Mouse (Mus musculus) liver, embryonic 11.5 days (tissue): Measurements from ENCODE around the gene Gm42674. TPM values are rescaled to one million over a fixed set of nuclear protein-coding genes. Genes with fewer than 3 reads are reported as not detected.

Experiments used
- ATAC-seq: fragments of 200-750 bp; cut with Nextera tagmentation; replicated peaks from 2 replicates; pipeline ENCODE4 v1.8.0; 2017; ENCODE audit warnings: moderate number of reproducible peaks, mild to moderate bottlenecking, moderate TSS enrichment, moderate library complexity; ENCODE audit not compliant: low FRiP score
- DNase-seq: peaks from one replicate; pipeline ENCODE4 v3.0.0-alpha.2; 2017; ENCODE audit warnings: low spot score
- H3K27ac ChIP-seq: fragments of 300-500 bp; sonication (generic); 2 replicates; pipeline ENCODE4 v1.5.1; 2014; ENCODE audit warnings: mild to moderate bottlenecking, low read depth, low read length, control low read depth
- H3K27me3 ChIP-seq: fragments of 300-500 bp; sonication (generic); replicated peaks from 2 replicates; pipeline ENCODE4 v1.6.1; 2014; ENCODE audit warnings: low read length, mixed read lengths; ENCODE audit not compliant: control insufficient read depth, insufficient read depth
- H3K36me3 ChIP-seq: fragments of 300-500 bp; sonication (generic); 2 replicates; pipeline ENCODE4 v1.6.1; 2014; ENCODE audit warnings: mild to moderate bottlenecking, low read length, moderate library complexity, mixed read lengths; ENCODE audit not compliant: control insufficient read depth, insufficient read depth
- H3K4me1 ChIP-seq: fragments of 300-500 bp; sonication (generic); replicated peaks from 2 replicates; pipeline ENCODE4 v1.6.1; 2014; ENCODE audit warnings: low read length, mixed read lengths; ENCODE audit not compliant: control insufficient read depth, insufficient read depth
- H3K4me2 ChIP-seq: fragments of 300-500 bp; sonication (generic); 2 replicates; pipeline ENCODE4 v1.6.1; 2014; ENCODE audit warnings: mild to moderate bottlenecking, control low read depth, moderate library complexity
- H3K4me3 ChIP-seq: fragments of 300-500 bp; sonication (generic); 2 replicates; pipeline ENCODE4 v1.5.1; 2014; ENCODE audit warnings: low read depth, low read length, control low read depth
- H3K9ac ChIP-seq: fragments of 300-500 bp; sonication (generic); 2 replicates; pipeline ENCODE4 v1.6.1; 2014; ENCODE audit warnings: low read depth, low read length, control low read depth
- H3K9me3 ChIP-seq: fragments of 300-500 bp; sonication (generic); 2 replicates; pipeline ENCODE4 v1.6.1; 2016; ENCODE audit warnings: low read length, inconsistent platforms, mixed read lengths; ENCODE audit not compliant: control insufficient read depth
- WGBS: fragments of 180-500 bp; shearing (Covaris S2); extraction: QIAGEN DNeasy Blood & Tissue Kit; methylation state at CpG from one replicate; pipeline ENCODE4 v1.1.7; 2014; 5-methylcytosine and 5-hydroxymethylcytosine counted together
- polyA plus RNA-seq: library from polyadenylated mRNA; unstranded; fragments of >200 nt; fragmentation: Nextera tagmentation; extraction: Ambion mirVana; gene quantifications from 2 replicates; pipeline ENCODE4 v1.2.1, GENCODE M21; 2014

The Gm42674 gene
- polyA plus RNA-seq, 1 experiment from 2014 or later = not detected

- H3K9me3 ChIP-seq = no peaks in the 10 kb centered on the region
- no peaks in the 10 kb centered on the region for H3K27me3 ChIP-seq
- H3K4me2 ChIP-seq = peak within 1 kb of the TSS; percentile 66
- DNase-seq = peak; percentile 56
- no peaks in the 10 kb centered on the region for H3K36me3 ChIP-seq
- peak within 1 kb of the TSS; percentile 21 for H3K4me3 ChIP-seq
- no peak within 1 kb of the TSS for H3K27ac ChIP-seq
- H3K9ac ChIP-seq = 0 out of 2 replicates have a peak within 1 kb of the TSS, but pooled peaks have one; percentile 15
- ATAC-seq = peak; percentile 60
- 0 out of 2 replicates have a peak, but pooled peaks cover 3% of the 10 kb centered on the region for H3K4me1 ChIP-seq
- under 1% methylated on average over 23 of the region's 23 CpGs for WGBS
Observed at GRCm38 (mm10) chr3:90612728-90613291, 11.1 kb downstream of the Gm42674 start, which contains the start of gene S100a6. Gene S100a6 (plus strand): TSS chr3:90612882.

DNA sequence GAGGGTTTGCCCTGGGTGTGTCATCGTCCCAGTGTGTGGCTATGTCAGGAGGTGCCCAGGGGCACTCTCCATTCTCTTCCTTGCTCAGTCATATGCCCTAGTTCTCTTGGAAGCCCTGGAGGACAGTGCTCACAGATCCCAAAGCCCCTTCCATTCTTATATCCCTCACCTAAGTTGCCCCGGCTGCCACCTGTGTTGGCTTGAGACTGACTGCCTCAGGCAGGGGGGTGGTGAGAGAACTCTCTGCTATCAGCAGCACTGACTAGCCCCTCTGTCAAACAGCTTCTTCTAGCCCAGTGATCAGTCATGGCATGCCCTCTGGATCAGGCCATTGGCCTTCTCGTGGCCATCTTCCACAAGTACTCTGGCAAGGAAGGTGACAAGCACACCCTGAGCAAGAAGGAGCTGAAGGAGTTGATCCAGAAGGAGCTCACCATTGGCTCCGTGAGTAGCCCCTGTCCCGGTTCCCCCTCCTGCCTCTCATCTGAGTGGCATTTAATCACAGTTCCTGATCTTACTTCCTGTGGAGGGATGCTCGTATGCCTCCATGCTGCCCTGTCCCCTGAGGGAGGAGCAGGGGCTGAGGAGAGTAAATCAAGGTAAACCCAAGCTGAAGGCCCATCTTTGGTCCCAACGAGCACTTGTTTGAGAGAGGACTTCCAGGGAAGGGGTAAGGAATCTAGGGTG, 11.9 kb downstream of the Gm42674 start:
- H3K9ac ChIP-seq = no peak overlapping the region
- no peaks in the 10 kb centered on the region for H3K27me3 ChIP-seq
- no peaks in the 10 kb centered on the region for H3K9me3 ChIP-seq
- no peak overlapping the region for H3K27ac ChIP-seq
- no peak for ATAC-seq
- no peaks in the 10 kb centered on the region for H3K36me3 ChIP-seq
- H3K4me2 ChIP-seq = peak overlapping the region; percentile 66
- 48% methylated on average over 7 of the region's 7 CpGs for WGBS
- H3K4me1 ChIP-seq = 0 out of 2 replicates have a peak, but pooled peaks cover 3% of the 10 kb centered on the region
- no peak overlapping the region for H3K4me3 ChIP-seq
- no peak for DNase-seq

- ATAC-seq (no peak), DNase-seq (no peak)
- Histone ChIP-seq H3K27me3 (no peaks in the 10 kb centered on the region), H3K4me3 (no peak overlapping the region), H3K4me1 (0 out of 2 replicates have a peak, but pooled peaks cover 3% of the 10 kb centered on the region), H3K9me3 (no peaks in the 10 kb centered on the region), H3K4me2 (no peak overlapping the region), H3K36me3 (no peaks in the 10 kb centered on the region), H3K27ac (no peak overlapping the region), H3K9ac (no peak overlapping the region)
- WGBS = 76% methylated on average over 6 of the region's 6 CpGs
Observed at GRCm38 (mm10) chr3:90614148-90614530, 12.4 kb downstream of the Gm42674 start.

DNA sequence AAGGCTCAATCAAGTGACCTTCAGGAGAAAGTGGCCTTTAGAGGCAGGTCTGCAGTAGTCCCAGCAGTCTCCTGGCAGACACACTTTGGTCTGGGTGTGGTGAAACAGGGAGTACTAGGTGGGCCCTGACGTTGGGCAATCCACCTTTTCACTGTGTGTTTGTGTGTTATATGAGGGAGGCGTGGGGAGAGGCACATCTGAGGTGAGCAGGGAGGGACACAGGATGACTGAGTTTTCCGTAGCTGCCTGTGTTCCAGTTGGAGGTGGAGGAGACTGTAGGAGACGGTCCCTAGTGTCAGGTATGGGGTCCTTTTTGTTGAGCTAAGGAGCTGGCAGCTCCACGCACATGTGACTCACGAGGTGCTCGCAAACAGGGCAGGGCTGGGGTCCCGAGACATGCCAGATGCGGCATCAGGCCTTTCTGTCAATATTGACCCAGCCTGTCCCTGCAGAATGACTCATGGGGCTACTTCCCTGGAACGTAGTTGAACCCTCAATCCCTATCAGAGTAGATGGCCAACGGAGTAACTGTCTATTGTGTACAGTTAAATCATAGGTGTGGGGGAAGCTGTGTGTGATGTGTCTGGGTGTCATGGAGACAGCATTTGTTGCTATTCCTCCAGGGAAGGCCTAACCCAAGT, 13.0 kb downstream of the Gm42674 start:
- 76% methylated on average over 11 of the region's 11 CpGs for WGBS
- Histone ChIP-seq H3K36me3 (no peaks in the 10 kb centered on the region), H3K9me3 (no peaks in the 10 kb centered on the region), H3K4me3 (no peak overlapping the region), H3K27me3 (no peaks in the 10 kb centered on the region), H3K4me2 (no peak overlapping the region), H3K27ac (no peak overlapping the region), H3K4me1 (0 out of 2 replicates have a peak, but pooled peaks cover 3% of the 10 kb centered on the region), H3K9ac (no peak overlapping the region)
- DNase-seq (no peak), ATAC-seq (no peak)

DNA sequence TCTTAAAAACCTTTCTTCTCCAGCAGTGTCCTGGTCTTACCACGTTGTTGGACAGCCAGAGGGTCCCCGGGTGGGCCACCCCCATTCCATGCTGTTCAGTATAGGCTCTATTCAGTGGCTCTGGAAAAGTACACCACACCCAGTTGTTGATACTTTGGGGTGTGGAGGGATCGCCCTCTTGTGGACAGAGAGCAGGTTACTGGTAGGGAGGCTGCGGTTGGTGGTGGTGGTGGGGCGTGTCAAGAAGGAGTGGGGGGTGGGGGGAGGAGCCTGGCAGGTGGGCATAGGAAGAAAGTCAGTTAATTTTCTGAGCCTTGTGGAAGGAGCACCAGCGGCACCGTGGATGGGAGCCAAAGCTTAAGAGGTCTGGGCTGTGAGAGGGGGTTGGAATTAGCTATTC, 13.7 kb downstream of the Gm42674 start:
- no peak overlapping the region for H3K4me3 ChIP-seq
- peak; percentile 53 for ATAC-seq
- 9% methylated on average over 7 of the region's 7 CpGs for WGBS

DNA sequence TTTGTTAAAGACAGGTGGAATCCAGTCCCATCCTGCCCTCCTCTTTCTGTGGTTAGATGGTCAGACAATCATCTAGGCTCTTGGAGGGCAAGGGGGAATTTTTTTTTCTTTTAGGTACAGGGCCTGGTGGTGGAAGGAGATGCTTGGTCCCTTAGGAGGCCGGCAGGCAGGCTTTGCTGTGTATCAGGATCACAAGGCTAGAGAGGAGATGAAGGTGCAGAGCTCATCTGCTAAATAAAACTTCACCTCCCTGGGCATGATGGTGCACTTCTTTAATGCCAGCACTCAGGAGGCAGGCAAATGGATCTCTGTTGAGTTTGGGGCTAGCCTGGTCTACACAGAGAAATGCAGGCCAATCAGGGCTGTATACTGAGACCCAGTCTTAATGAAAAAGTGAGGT, 14.2 kb downstream of the Gm42674 start:
- no peaks in the 10 kb centered on the region for H3K36me3 ChIP-seq
- no peak overlapping the region for H3K4me2 ChIP-seq
- no peaks in the 10 kb centered on the region for H3K9me3 ChIP-seq
- WGBS = 88% methylated on average over 1 of the region's 1 CpGs
- H3K27ac ChIP-seq = no peak overlapping the region
- H3K4me1 ChIP-seq = 0 out of 2 replicates have a peak, but pooled peaks cover 3% of the 10 kb centered on the region
- no peak overlapping the region for H3K9ac ChIP-seq
- H3K27me3 ChIP-seq = no peaks in the 10 kb centered on the region
- no peak for DNase-seq
- ATAC-seq = no peak
- no peak overlapping the region for H3K4me3 ChIP-seq

More for the DNA sequence above, 13.7 kb downstream of the Gm42674 start:
- H3K9ac ChIP-seq = no peak overlapping the region
- no peak overlapping the region for H3K4me2 ChIP-seq
- H3K27me3 ChIP-seq = no peaks in the 10 kb centered on the region
- DNase-seq = peak; percentile 56
- H3K4me1 ChIP-seq = 0 out of 2 replicates have a peak, but pooled peaks cover 3% of the 10 kb centered on the region
- H3K9me3 ChIP-seq = no peaks in the 10 kb centered on the region
- H3K36me3 ChIP-seq = no peaks in the 10 kb centered on the region
- no peak overlapping the region for H3K27ac ChIP-seq

DNA sequence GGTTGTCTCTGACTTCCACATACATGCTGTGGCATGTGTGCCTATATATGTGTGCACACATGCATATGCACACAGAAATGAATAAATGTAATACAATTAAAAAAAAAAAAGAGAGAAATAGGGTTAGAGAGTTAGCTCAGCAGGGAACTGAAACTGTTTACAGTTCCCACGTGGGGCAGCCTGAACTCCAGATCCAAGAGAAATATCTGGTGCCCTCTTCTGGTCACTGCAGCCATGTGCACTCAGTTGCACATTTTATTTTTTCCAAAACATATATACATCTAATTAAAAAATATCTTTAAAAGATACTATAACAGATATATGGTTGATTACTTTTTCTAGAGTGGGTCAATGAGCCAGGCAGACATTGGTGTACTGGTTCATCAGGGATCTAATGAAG, 15.9 kb downstream of the Gm42674 start:
- no peaks in the 10 kb centered on the region for H3K9me3 ChIP-seq
- H3K9ac ChIP-seq = no peak overlapping the region
- H3K27me3 ChIP-seq = no peaks in the 10 kb centered on the region
- no peak overlapping the region for H3K4me2 ChIP-seq
- no peak overlapping the region for H3K4me3 ChIP-seq
- ATAC-seq = no peak
- H3K4me1 ChIP-seq = 0 out of 2 replicates have a peak, but pooled peaks cover 3% of the 10 kb centered on the region
- DNase-seq = no peak
- WGBS = 12% methylated on average over 1 of the region's 1 CpGs
- no peaks in the 10 kb centered on the region for H3K36me3 ChIP-seq
- no peak overlapping the region for H3K27ac ChIP-seq

DNA sequence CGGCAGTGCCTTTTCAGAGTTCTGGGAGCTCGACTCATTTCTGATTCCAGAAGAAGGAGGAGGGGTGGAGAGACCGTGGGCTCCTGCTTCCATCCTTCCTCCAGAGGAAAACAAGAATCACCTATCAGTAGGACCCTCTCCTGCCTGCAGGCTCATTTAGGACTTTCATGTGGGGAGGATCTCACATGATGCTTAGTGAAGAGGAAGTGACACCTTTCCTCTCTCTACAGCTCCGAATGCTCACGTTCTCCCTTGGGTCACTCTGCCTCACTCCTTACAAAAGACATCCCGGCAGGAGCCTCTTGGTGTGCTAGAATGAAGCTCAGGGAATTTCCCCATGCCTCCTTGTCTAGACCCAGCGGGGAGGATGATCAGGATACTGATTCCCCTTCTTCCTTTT, 19.8 kb downstream of the Gm42674 start:
- H3K36me3 ChIP-seq = no peaks in the 10 kb centered on the region
- H3K9ac ChIP-seq = no peak overlapping the region
- no peak overlapping the region for H3K27ac ChIP-seq
- H3K4me2 ChIP-seq = no peak overlapping the region
- no peak overlapping the region for H3K4me3 ChIP-seq
- WGBS = 43% methylated on average over 7 of the region's 7 CpGs
- H3K4me1 ChIP-seq = no peaks in the 10 kb centered on the region
- no peaks in the 10 kb centered on the region for H3K9me3 ChIP-seq
- no peaks in the 10 kb centered on the region for H3K27me3 ChIP-seq
- ATAC-seq = no peak
- no peak for DNase-seq
